Mouse (Mus musculus) cerebellum, adult 11-12 months (tissue): ENCODE data around the gene Gabrr1.

Experiments
- DNase-seq: peaks from one replicate; pipeline ENCODE4 v3.0.0; 2022

Gabrr1 gene

GRCm38 (mm10) chr4:33208881-33209841, 76.8 kb downstream of the Gabrr1 start, which contains the start of gene Srsf12:
Gene Srsf12, plus strand, starts transcription at chr4:33208991.
- peak; percentile 80 for DNase-seq
